Mouse (Mus musculus) neural tube, embryonic 15.5 days (tissue): ENCODE measurements at regions not wholly inside any gene's neighbourhood (a gene's known extent, or its start where the extent isn't known, plus 50 kb on each side); places are given as distances from the start of the nearest gene placed in this dataset.
A peak's percentile ranks its signal among the peaks of the same experiment; 100 is the strongest.

Experiments
- ATAC-seq: fragments of 200-750 bp; cut with Nextera tagmentation; 2 replicates; pipeline ENCODE4 v1.8.0; 2017; ENCODE audit warnings: mild to moderate bottlenecking, moderate TSS enrichment, moderate library complexity; ENCODE audit not compliant: low FRiP score
- H3K27ac ChIP-seq: fragments of 300-500 bp; sonication (generic); replicated peaks from 2 replicates; pipeline ENCODE4 v1.5.1; 2015; ENCODE audit warnings: mild to moderate bottlenecking, inconsistent platforms
- H3K27me3 ChIP-seq: fragments of 300-500 bp; sonication (generic); replicated peaks from 2 replicates; pipeline ENCODE4 v1.6.1; 2015; ENCODE audit warnings: inconsistent platforms
- H3K36me3 ChIP-seq: fragments of 300-500 bp; sonication (generic); 2 replicates; pipeline ENCODE4 v1.6.1; 2015; ENCODE audit warnings: inconsistent platforms
- H3K4me1 ChIP-seq: fragments of 300-500 bp; sonication (generic); 2 replicates; pipeline ENCODE4 v1.6.1; 2015; ENCODE audit warnings: inconsistent platforms
- H3K4me2 ChIP-seq: fragments of 300-500 bp; sonication (generic); 2 replicates; pipeline ENCODE4 v1.6.1; 2015; ENCODE audit warnings: inconsistent platforms, mild to moderate bottlenecking, moderate library complexity
- H3K4me3 ChIP-seq: fragments of 300-500 bp; sonication (generic); replicated peaks from 2 replicates; pipeline ENCODE4 v1.5.1; 2015; ENCODE audit warnings: mild to moderate bottlenecking, inconsistent platforms
- H3K9ac ChIP-seq: fragments of 300-500 bp; sonication (generic); replicated peaks from 2 replicates; pipeline ENCODE4 v1.6.1; 2015; ENCODE audit warnings: mild to moderate bottlenecking, inconsistent platforms
- H3K9me3 ChIP-seq: fragments of 300-500 bp; sonication (generic); replicated peaks from 2 replicates; pipeline ENCODE4 v1.6.1; 2016; ENCODE audit warnings: inconsistent platforms
- WGBS: fragments of 180-500 bp; shearing (Covaris S2); methylation state at CpG from one replicate; pipeline ENCODE4 v1.1.7; 2015; ENCODE audit warnings: mixed read lengths; 5-methylcytosine and 5-hydroxymethylcytosine counted together

GRCm38 (mm10) chr13:71460097-71460496 is 503.4 kb downstream of the Irx1 start:
- no peak overlapping the region for H3K4me3 ChIP-seq
- no peak overlapping the region for H3K27ac ChIP-seq
- 24% methylated on average over 9 of the region's 9 CpGs for WGBS
- H3K36me3 ChIP-seq: no peaks in the 10 kb centered on the region
- H3K27me3 ChIP-seq: peaks cover 40% of the 10 kb centered on the region
- ATAC-seq: no peak
- H3K9ac ChIP-seq: no peak overlapping the region
- no peaks in the 10 kb centered on the region for H3K9me3 ChIP-seq
- H3K4me1 ChIP-seq: peaks cover 18% of the 10 kb centered on the region; the same call in 1 of the 2 replicates
- H3K4me2 ChIP-seq: peak overlapping the region; percentile 11; the same call in 1 of the 2 replicates

- Histone ChIP-seq H3K27me3 (peaks cover 49% of the 10 kb centered on the region), H3K4me2 (peak overlapping the region; percentile 49), H3K36me3 (no peaks in the 10 kb centered on the region), H3K4me1 (peaks cover 18% of the 10 kb centered on the region; the same call in 1 of the 2 replicates), H3K9me3 (no peaks in the 10 kb centered on the region), H3K4me3 (0 out of 2 replicates have a peak overlapping the region, but pooled peaks have one; percentile 13), H3K9ac (no peak overlapping the region), H3K27ac (peak overlapping the region; percentile 46; the same call in 1 of the 2 replicates)
- ATAC-seq: peak; percentile 45; the same call in 1 of the 2 replicates
- 31% methylated on average over 11 of the region's 11 CpGs for WGBS
Measured at GRCm38 (mm10) chr13:71459022-71459536, 504.4 kb downstream of the Irx1 start.

GRCm38 (mm10) chr13:71458061-71458935 is 505.2 kb downstream of the Irx1 start:
- H3K4me1 ChIP-seq: peaks cover 18% of the 10 kb centered on the region; the same call in 1 of the 2 replicates
- 3% methylated on average over 25 of the region's 25 CpGs for WGBS
- peak; percentile 92 for ATAC-seq
- H3K27me3 ChIP-seq: peaks cover 53% of the 10 kb centered on the region
- no peaks in the 10 kb centered on the region for H3K36me3 ChIP-seq
- H3K9ac ChIP-seq: no peak overlapping the region
- peak overlapping the region; percentile 46; the same call in 1 of the 2 replicates for H3K27ac ChIP-seq
- H3K4me3 ChIP-seq: 0 out of 2 replicates have a peak overlapping the region, but pooled peaks have one; percentile 13
- H3K4me2 ChIP-seq: peak overlapping the region; percentile 49
- H3K9me3 ChIP-seq: no peaks in the 10 kb centered on the region

- no peak for ATAC-seq
- Histone ChIP-seq H3K4me2 (no peak overlapping the region), H3K4me1 (peaks cover 18% of the 10 kb centered on the region; the same call in 1 of the 2 replicates), H3K27me3 (peaks cover 47% of the 10 kb centered on the region), H3K36me3 (no peaks in the 10 kb centered on the region), H3K27ac (no peak overlapping the region), H3K9ac (no peak overlapping the region), H3K4me3 (no peak overlapping the region), H3K9me3 (no peaks in the 10 kb centered on the region)
- WGBS: 70% methylated on average over 3 of the region's 3 CpGs
Measured at GRCm38 (mm10) chr13:71457550-71457949, 506.0 kb downstream of the Irx1 start.

- no peak overlapping the region for H3K27ac ChIP-seq
- no peaks in the 10 kb centered on the region for H3K9me3 ChIP-seq
- H3K4me1 ChIP-seq: no peaks in the 10 kb centered on the region
- no peaks in the 10 kb centered on the region for H3K36me3 ChIP-seq
- H3K27me3 ChIP-seq: peaks cover 35% of the 10 kb centered on the region
- WGBS: 93% methylated on average over 5 of the region's 5 CpGs
- H3K4me2 ChIP-seq: no peak overlapping the region
- H3K4me3 ChIP-seq: no peak overlapping the region
- no peak for ATAC-seq
- H3K9ac ChIP-seq: no peak overlapping the region
Measured at GRCm38 (mm10) chr13:71452258-71452657, 511.3 kb downstream of the Irx1 start.

GRCm38 (mm10) chr13:71437601-71438099 is 525.9 kb downstream of the Irx1 start:
- H3K4me3 ChIP-seq: no peak overlapping the region
- 65% methylated on average over 2 of the region's 2 CpGs for WGBS
- H3K36me3 ChIP-seq: no peaks in the 10 kb centered on the region
- no peak overlapping the region for H3K4me2 ChIP-seq
- no peaks in the 10 kb centered on the region for H3K9me3 ChIP-seq
- ATAC-seq: no peak
- H3K27me3 ChIP-seq: no peaks in the 10 kb centered on the region
- 0 out of 2 replicates have a peak, but pooled peaks cover 6% of the 10 kb centered on the region for H3K4me1 ChIP-seq
- H3K27ac ChIP-seq: no peak overlapping the region
- H3K9ac ChIP-seq: no peak overlapping the region

GRCm38 (mm10) chr13:71403654-71404560 is 559.6 kb downstream of the Irx1 start:
- H3K27me3 ChIP-seq: no peaks in the 10 kb centered on the region
- no peaks in the 10 kb centered on the region for H3K9me3 ChIP-seq
- H3K27ac ChIP-seq: no peak overlapping the region
- H3K9ac ChIP-seq: no peak overlapping the region
- ATAC-seq: no peak
- WGBS: 55% methylated on average over 21 of the region's 21 CpGs
- H3K4me1 ChIP-seq: 0 out of 2 replicates have a peak, but pooled peaks cover 3% of the 10 kb centered on the region
- H3K4me2 ChIP-seq: no peak overlapping the region
- H3K36me3 ChIP-seq: no peaks in the 10 kb centered on the region
- H3K4me3 ChIP-seq: no peak overlapping the region

- Histone ChIP-seq H3K9ac (no peak overlapping the region), H3K4me1 (no peaks in the 10 kb centered on the region), H3K4me3 (no peak overlapping the region), H3K27me3 (no peaks in the 10 kb centered on the region), H3K9me3 (no peaks in the 10 kb centered on the region), H3K36me3 (no peaks in the 10 kb centered on the region), H3K27ac (no peak overlapping the region), H3K4me2 (no peak overlapping the region)
- WGBS: 83% methylated on average over 10 of the region's 10 CpGs
- no peak for ATAC-seq
Measured at GRCm38 (mm10) chr13:71393716-71394309, 552.2 kb upstream of the Adamts16 start.

GRCm38 (mm10) chr13:71378641-71379040 is 537.0 kb upstream of the Adamts16 start:
- WGBS: 56% methylated on average over 2 of the region's 2 CpGs
- Histone ChIP-seq H3K36me3 (no peaks in the 10 kb centered on the region), H3K27ac (no peak overlapping the region), H3K4me2 (no peak overlapping the region), H3K4me1 (peaks cover 8% of the 10 kb centered on the region), H3K9ac (no peak overlapping the region), H3K27me3 (0 out of 2 replicates have a peak, but pooled peaks cover 4% of the 10 kb centered on the region), H3K9me3 (no peaks in the 10 kb centered on the region), H3K4me3 (no peak overlapping the region)
- no peak for ATAC-seq

- no peak overlapping the region for H3K4me2 ChIP-seq
- peak; percentile 76 for ATAC-seq
- peaks cover 8% of the 10 kb centered on the region for H3K4me1 ChIP-seq
- no peaks in the 10 kb centered on the region for H3K36me3 ChIP-seq
- 0 out of 2 replicates have a peak, but pooled peaks cover 4% of the 10 kb centered on the region for H3K27me3 ChIP-seq
- no peaks in the 10 kb centered on the region for H3K9me3 ChIP-seq
- H3K4me3 ChIP-seq: no peak overlapping the region
- H3K9ac ChIP-seq: no peak overlapping the region
- H3K27ac ChIP-seq: peak overlapping the region; percentile 25; the same call in 1 of the 2 replicates
- 35% methylated on average over 9 of the region's 9 CpGs for WGBS
Measured at GRCm38 (mm10) chr13:71375909-71376606, 534.4 kb upstream of the Adamts16 start.
